Mouse (Mus musculus) Muller cell, postnatal 12 days (primary cell): ENCODE results near the gene Cdk17.
A peak's percentile ranks its signal among the peaks of the same experiment; 100 is the strongest.

Source experiments
- DNase-seq: peaks from one replicate; pipeline ENCODE4 v3.0.0-alpha.2; 2015; ENCODE audit errors: inconsistent ontology term

The Cdk17 gene

GRCm38 (mm10) chr10:93231490-93231889 is 70.8 kb downstream of the Cdk17 start:
- no peak for DNase-seq

GRCm38 (mm10) chr10:93231893-93232292 is 71.2 kb downstream of the Cdk17 start:
- peak; percentile 89 for DNase-seq

- DNase-seq = no peak
Measured at GRCm38 (mm10) chr10:93233665-93234194, 73.1 kb downstream of the Cdk17 start.

- no peak for DNase-seq
Measured at GRCm38 (mm10) chr10:93234692-93235091, 74.0 kb downstream of the Cdk17 start.

- no peak for DNase-seq
Measured at GRCm38 (mm10) chr10:93239201-93239806, 78.6 kb downstream of the Cdk17 start.

- DNase-seq = no peak
Measured at GRCm38 (mm10) chr10:93242208-93242607, 81.5 kb downstream of the Cdk17 start.

GRCm38 (mm10) chr10:93242861-93243260 is 82.2 kb downstream of the Cdk17 start:
- DNase-seq = no peak

- no peak for DNase-seq
Measured at GRCm38 (mm10) chr10:93244209-93244705, 83.6 kb downstream of the Cdk17 start.

- no peak for DNase-seq
Measured at GRCm38 (mm10) chr10:93246185-93246920, 85.7 kb downstream of the Cdk17 start.

- DNase-seq = no peak
Measured at GRCm38 (mm10) chr10:93247422-93247821, 86.7 kb downstream of the Cdk17 start.

- DNase-seq = no peak
Measured at GRCm38 (mm10) chr10:93247902-93248301, 87.2 kb downstream of the Cdk17 start.

- DNase-seq = no peak
Measured at GRCm38 (mm10) chr10:93248416-93248815, 87.7 kb downstream of the Cdk17 start.

- DNase-seq = no peak
Measured at GRCm38 (mm10) chr10:93249901-93250300, 89.2 kb downstream of the Cdk17 start.

- no peak for DNase-seq
Measured at GRCm38 (mm10) chr10:93250436-93251317, 90.0 kb downstream of the Cdk17 start.

GRCm38 (mm10) chr10:93251426-93251825 is 90.8 kb downstream of the Cdk17 start:
- no peak for DNase-seq

- no peak for DNase-seq
Measured at GRCm38 (mm10) chr10:93252661-93253060, 92.0 kb downstream of the Cdk17 start.

- DNase-seq = no peak
Measured at GRCm38 (mm10) chr10:93253156-93253555, 92.5 kb downstream of the Cdk17 start.

- peak; percentile 91 for DNase-seq
Measured at GRCm38 (mm10) chr10:93255294-93255693, 94.6 kb downstream of the Cdk17 start.

- no peak for DNase-seq
Measured at GRCm38 (mm10) chr10:93259826-93260225, 99.2 kb downstream of the Cdk17 start.

- DNase-seq = peak; percentile 85
Measured at GRCm38 (mm10) chr10:93261132-93261980, 100.7 kb downstream of the Cdk17 start.

GRCm38 (mm10) chr10:93261981-93262499 is 101.4 kb downstream of the Cdk17 start:
- DNase-seq = peak; percentile 55
